Mouse (Mus musculus) ES-E14 (cell line): ENCODE measurements around the gene Vmn2r79. TPM values are rescaled to one million over a fixed set of nuclear protein-coding genes. Genes with fewer than 3 reads are reported as not detected.
"Not testable (repeated sequence)": the region's sequence is repeated elsewhere in the genome, so short reads cannot be mapped to it uniquely, and the experiment has no call there.

Source experiments
- DNase-seq: peaks from one replicate; pipeline ENCODE4 v3.0.0-alpha.2; 2013; ENCODE audit warnings: low read depth, low spot score
- H3K27ac ChIP-seq: 2 replicates; pipeline ENCODE4 v1.5.1; 2012; ENCODE audit warnings: low read depth, mild to moderate bottlenecking, low read length, moderate library complexity, mixed read lengths; ENCODE audit not compliant: poor library complexity, insufficient read depth, severe bottlenecking
- H3K36me3 ChIP-seq: 2 replicates; pipeline ENCODE4 v1.6.1; 2012; ENCODE audit warnings: mild to moderate bottlenecking, low read length, moderate library complexity, mixed read lengths; ENCODE audit not compliant: control insufficient read depth, poor library complexity, insufficient read depth, severe bottlenecking
- H3K4me1 ChIP-seq, 2 experiments: fragments of 150-350 bp in 1 of 2; sonication (generic) in 1 of 2; 2 replicates each; pipeline ENCODE4 v1.6.1; 2012; ENCODE audit warnings: low read length in 2 of 2, mild to moderate bottlenecking in 1 of 2, mixed read lengths in 1 of 2; ENCODE audit not compliant: control insufficient read depth in 2 of 2, insufficient read depth in 2 of 2, poor library complexity in 1 of 2
- H3K4me3 ChIP-seq, 2 experiments: fragments of 150-350 bp in 1 of 2; sonication (generic) in 1 of 2; 2 replicates each; pipeline ENCODE4 v1.5.1; 2012; ENCODE audit warnings: low read length in 2 of 2, low read depth in 1 of 2, mild to moderate bottlenecking in 1 of 2, mixed read lengths in 1 of 2; ENCODE audit not compliant: insufficient read depth in 1 of 2, poor library complexity in 1 of 2, severe bottlenecking in 1 of 2
- H3K9ac ChIP-seq: 2 replicates; pipeline ENCODE4 v1.6.1; 2012; ENCODE audit warnings: low read depth, mild to moderate bottlenecking, low read length, mixed read lengths; ENCODE audit not compliant: poor library complexity, insufficient read depth, severe bottlenecking
- H3K9me3 ChIP-seq: fragments of 150-350 bp; sonication (generic); 2 replicates; pipeline ENCODE4 v1.6.1; 2012; ENCODE audit warnings: low read depth, mild to moderate bottlenecking, low read length; ENCODE audit not compliant: control insufficient read depth, insufficient read depth
- CHD2 ChIP-seq: IDR thresholded peaks from 2 replicates; pipeline ENCODE4 v1.6.1; 2014; ENCODE audit warnings: mild to moderate bottlenecking, low read depth, low read length, inconsistent platforms
- HCFC1 ChIP-seq: IDR thresholded peaks from 2 replicates; pipeline ENCODE4 v1.6.1; 2012; ENCODE audit warnings: low read length, inconsistent platforms, borderline replicate concordance; ENCODE audit not compliant: insufficient read depth
- MAFK ChIP-seq: IDR thresholded peaks from 2 replicates; pipeline ENCODE4 v1.6.1; 2014; ENCODE audit warnings: mild to moderate bottlenecking, low read depth, low read length, inconsistent platforms; ENCODE audit not compliant: insufficient read depth
- ZC3H11A ChIP-seq: IDR thresholded peaks from 2 replicates; pipeline ENCODE4 v1.6.1; 2012; ENCODE audit warnings: low read depth, mild to moderate bottlenecking, inconsistent platforms, low read length, borderline replicate concordance
- ZNF384 ChIP-seq: IDR thresholded peaks from 2 replicates; pipeline ENCODE4 v1.6.1; 2012; ENCODE audit warnings: low read depth, low read length, inconsistent platforms
- in situ Hi-C, 2 experiments: fragments of 600-800 bp; cut with MboI; formaldehyde crosslinking; loops; one replicate each; pipeline ENCODE4 v1.15.1; 2025; ENCODE audit warnings: low sequenced_read_pairs in 2 of 2, inconsistent platforms in 1 of 2; ENCODE audit not compliant: unreplicated experiment in 2 of 2
- total RNA-seq: library from RNA; depleted of rRNA; stranded (reverse); fragments of 300-350 nt; gene quantifications from 2 replicates; pipeline ENCODE4 v1.2.3, GENCODE M21; 2012; rRNA removed

Gene Vmn2r79
- 0.13 TPM in 1 of 2 replicates, not detected in the other for total RNA-seq

DNA sequence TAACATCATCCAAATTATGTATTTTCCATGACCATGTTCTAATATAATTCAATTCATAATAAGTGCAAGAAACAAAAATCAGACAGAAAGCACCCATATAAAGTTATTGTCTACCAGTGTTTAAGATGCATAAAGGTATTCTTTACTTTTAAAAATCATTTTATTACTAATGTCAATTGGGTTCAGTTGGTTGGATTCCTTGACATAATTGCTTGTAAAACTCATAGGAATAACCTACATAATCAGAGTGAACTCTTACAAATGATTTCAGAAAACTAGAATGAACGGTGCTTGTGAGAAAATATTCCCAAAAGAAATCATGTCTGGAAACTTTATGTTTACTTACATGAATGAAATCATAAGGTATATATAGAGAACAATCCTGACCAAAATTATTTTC lies at the start of gene Vmn2r79:
Gene Vmn2r79 (plus strand): TSS at position 301 of the 400 bp plus-strand sequence.
- H3K9ac ChIP-seq, H3K36me3 ChIP-seq, H3K4me3 ChIP-seq, H3K27ac ChIP-seq, H3K9me3 ChIP-seq, in situ Hi-C loops, H3K4me1 ChIP-seq, DNase-seq: not testable (repeated sequence)

DNA sequence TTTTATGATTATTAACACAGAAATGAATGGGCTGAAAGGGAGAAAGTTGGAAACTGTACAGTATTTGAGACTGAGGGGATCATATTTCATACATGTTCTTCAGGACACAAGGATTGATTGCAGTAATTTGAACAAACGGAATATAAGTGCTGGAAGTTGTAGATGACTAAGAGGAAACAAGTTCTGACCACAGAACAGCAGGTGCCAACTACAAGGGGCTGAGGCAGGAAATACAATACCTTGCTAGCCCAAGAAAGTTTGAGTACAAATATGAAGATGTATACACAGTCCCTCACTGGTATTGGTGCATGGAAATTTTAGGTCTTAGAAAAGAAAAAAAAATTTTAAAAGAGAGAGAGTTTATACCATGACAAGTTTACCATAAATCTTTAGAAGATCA lies 1.2 kb upstream of the Vmn2r79 start:
- Histone ChIP-seq H3K36me3 (no peaks in the 10 kb centered on the region), H3K9ac (no peak overlapping the region), H3K4me3 (no peak overlapping the region), H3K27ac (no peak overlapping the region), H3K4me1 (no peaks in the 10 kb centered on the region), H3K9me3 (no peaks in the 10 kb centered on the region)
- no peak for DNase-seq
- in situ Hi-C loops: no loop called here
- TF ChIP-seq ZC3H11A (no peak), CHD2 (no peak), MAFK (no peak), HCFC1 (no peak), ZNF384 (no peak)

DNA sequence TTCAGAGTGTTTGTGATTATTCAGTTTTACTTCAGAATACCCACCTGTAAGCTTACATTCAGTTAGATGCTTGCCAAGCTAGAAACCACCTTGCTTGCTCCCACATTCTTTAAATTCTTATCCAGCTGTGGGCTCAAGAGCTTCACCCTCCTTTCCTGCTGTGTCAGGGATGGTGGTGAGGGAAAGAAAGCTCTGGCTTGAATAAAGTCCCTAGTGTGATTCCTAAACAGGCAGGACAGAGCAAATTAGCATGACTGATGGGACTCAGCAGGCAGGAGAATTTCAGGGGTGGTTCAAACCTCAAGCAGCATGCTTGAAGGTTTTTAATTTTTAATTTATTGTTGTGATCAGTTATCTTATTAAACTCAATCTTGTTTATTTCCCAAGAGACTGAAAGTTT lies 30.6 kb downstream of the Vmn2r79 start:
- H3K4me3 ChIP-seq, in situ Hi-C loops, H3K9ac ChIP-seq, DNase-seq, H3K4me1 ChIP-seq, H3K27ac ChIP-seq, H3K9me3 ChIP-seq, H3K36me3 ChIP-seq: not testable (repeated sequence)

DNA sequence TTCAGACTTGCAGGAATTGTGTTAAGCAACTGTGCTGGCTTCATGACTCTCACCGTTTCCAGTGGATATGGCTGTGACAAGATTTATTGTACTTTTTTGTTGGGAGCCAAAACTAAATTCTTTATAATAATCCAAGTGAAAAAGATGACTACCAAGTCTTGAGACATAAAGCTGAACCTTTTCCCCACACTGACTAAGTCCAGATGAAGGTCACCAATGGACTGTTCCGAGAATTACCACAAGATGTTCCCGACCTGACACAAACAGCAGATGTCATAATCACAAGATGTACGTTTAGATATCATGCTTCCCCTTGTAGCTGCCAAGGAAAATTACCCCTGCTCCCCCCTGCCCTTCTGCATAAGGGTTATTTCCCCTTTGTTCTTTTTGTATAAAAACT lies 67.7 kb downstream of the Vmn2r79 start:
- no peak overlapping the region for H3K27ac ChIP-seq
- DNase-seq: no peak
- H3K36me3 ChIP-seq: no peaks in the 10 kb centered on the region
- in situ Hi-C loops: no loop called here
- H3K4me1 ChIP-seq: no peaks in the 10 kb centered on the region
- TF ChIP-seq ZNF384 (no peak), CHD2 (no peak), ZC3H11A (no peak), HCFC1 (no peak), MAFK (no peak)
- H3K9me3 ChIP-seq: no peaks in the 10 kb centered on the region
- H3K9ac ChIP-seq: no peak overlapping the region
- no peak overlapping the region for H3K4me3 ChIP-seq

Other genes starting within 250 kb of the Vmn2r79 start
- 0.45 and 0.69 TPM in 2 replicates for gene Folh1, start 220.2 kb upstream of the Vmn2r79 start, total RNA-seq
- gene Vmn2r77, start 201.1 kb upstream of the Vmn2r79 start, total RNA-seq: not detected in 2 replicates
- 0.09 TPM in 1 of 2 replicates, not detected in the other for gene Vmn2r78, start 81.0 kb upstream of the Vmn2r79 start, total RNA-seq
- 2.2 and 2.6 TPM in 2 replicates for gene Nox4, start 250.0 kb downstream of the Vmn2r79 start, total RNA-seq